Mouse (Mus musculus) limb, embryonic 11.5 days (tissue): ENCODE measurements at regions not wholly inside any gene's neighbourhood (a gene's known extent, or its start where the extent isn't known, plus 50 kb on each side); places are given as distances from the start of the nearest gene placed in this dataset.
A peak's percentile ranks its signal among the peaks of the same experiment; 100 is the strongest.

ENCODE experiments used
- ATAC-seq: fragments of 200-750 bp; cut with Nextera tagmentation; 2 replicates; pipeline ENCODE4 v1.8.0; 2017; ENCODE audit warnings: low read depth; ENCODE audit not compliant: insufficient number of reproducible peaks, low FRiP score, low TSS enrichment
- DNase-seq: peaks from one replicate; pipeline ENCODE4 v3.0.0-alpha.2; 2015; ENCODE audit warnings: low spot score
- H3K27ac ChIP-seq: fragments of 300-500 bp; sonication (generic); replicated peaks from 2 replicates; pipeline ENCODE4 v1.5.1; 2014; ENCODE audit warnings: low read depth, mild to moderate bottlenecking, low read length
- H3K27me3 ChIP-seq: fragments of 300-500 bp; sonication (generic); 2 replicates; pipeline ENCODE4 v1.6.1; 2014; ENCODE audit warnings: mild to moderate bottlenecking, low read length, mixed read lengths; ENCODE audit not compliant: control insufficient read depth, insufficient read depth
- H3K36me3 ChIP-seq: fragments of 300-500 bp; sonication (generic); 2 replicates; pipeline ENCODE4 v1.6.1; 2014; ENCODE audit warnings: mild to moderate bottlenecking, low read length, moderate library complexity, mixed read lengths; ENCODE audit not compliant: control insufficient read depth, insufficient read depth
- H3K4me1 ChIP-seq: fragments of 300-500 bp; sonication (generic); 2 replicates; pipeline ENCODE4 v1.6.1; 2014; ENCODE audit warnings: low read length, mixed read lengths; ENCODE audit not compliant: control insufficient read depth, insufficient read depth
- H3K4me2 ChIP-seq: fragments of 300-500 bp; sonication (generic); 2 replicates; pipeline ENCODE4 v1.6.1; 2014; ENCODE audit warnings: low read depth, mild to moderate bottlenecking, moderate library complexity; ENCODE audit not compliant: severe bottlenecking
- H3K4me3 ChIP-seq: fragments of 300-500 bp; sonication (generic); 2 replicates; pipeline ENCODE4 v1.5.1; 2014; ENCODE audit warnings: low read depth, low read length
- H3K9ac ChIP-seq: fragments of 300-500 bp; sonication (generic); 2 replicates; pipeline ENCODE4 v1.6.1; 2014; ENCODE audit warnings: mild to moderate bottlenecking, low read length
- H3K9me3 ChIP-seq: fragments of 300-500 bp; sonication (generic); 2 replicates; pipeline ENCODE4 v1.6.1; 2016; ENCODE audit warnings: low read length; ENCODE audit not compliant: control insufficient read depth
- WGBS: fragments of 180-500 bp; shearing (Covaris S2); extraction: QIAGEN DNeasy Blood & Tissue Kit; methylation state at CpG from one replicate; pipeline ENCODE4 v1.1.7; 2014; 5-methylcytosine and 5-hydroxymethylcytosine counted together

- Histone ChIP-seq H3K9ac (no peak overlapping the region), H3K4me1 (no peaks in the 10 kb centered on the region), H3K27ac (no peak overlapping the region), H3K4me3 (no peak overlapping the region), H3K36me3 (no peaks in the 10 kb centered on the region), H3K27me3 (no peaks in the 10 kb centered on the region), H3K4me2 (no peak overlapping the region), H3K9me3 (no peaks in the 10 kb centered on the region)
- no peak for ATAC-seq
- no peak for DNase-seq
- WGBS: 91% methylated on average over 4 of the region's 4 CpGs
Observed at GRCm38 (mm10) chr3:38363888-38364287, 120.8 kb downstream of the Ankrd50 start.

DNA sequence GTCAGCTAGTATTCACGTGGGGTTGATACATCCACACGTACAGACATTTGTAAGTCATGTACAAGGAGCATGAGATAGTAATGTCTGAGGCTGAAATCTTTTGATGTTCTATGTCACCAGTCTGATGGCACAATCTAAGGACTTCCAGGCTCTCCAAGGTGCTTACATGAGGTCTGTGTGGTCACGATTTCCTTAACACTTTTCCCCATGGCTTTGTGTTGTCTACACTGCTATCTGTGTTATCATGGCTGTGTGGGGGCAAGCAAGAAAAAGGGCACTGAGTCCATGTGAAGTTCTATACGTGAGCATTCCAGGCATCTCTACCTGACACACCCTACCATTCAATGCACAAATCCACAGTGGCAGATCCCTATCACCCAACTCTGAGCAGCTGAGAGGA, 123.2 kb downstream of the Ankrd50 start:
- no peak for ATAC-seq
- no peaks in the 10 kb centered on the region for H3K4me1 ChIP-seq
- H3K4me3 ChIP-seq: no peak overlapping the region

GRCm38 (mm10) chr3:38360974-38361373, 123.7 kb downstream of the Ankrd50 start:
- ATAC-seq (no peak), DNase-seq (no peak)
- H3K9me3 ChIP-seq: no peaks in the 10 kb centered on the region
- no peaks in the 10 kb centered on the region for H3K36me3 ChIP-seq
- H3K4me3 ChIP-seq: no peak overlapping the region
- WGBS: 72% methylated on average over 5 of the region's 5 CpGs
- H3K4me1 ChIP-seq: no peaks in the 10 kb centered on the region
- H3K4me2 ChIP-seq: no peak overlapping the region
- H3K27ac ChIP-seq: no peak overlapping the region
- H3K9ac ChIP-seq: no peak overlapping the region
- no peaks in the 10 kb centered on the region for H3K27me3 ChIP-seq

More for the DNA sequence above, 123.2 kb downstream of the Ankrd50 start:
- H3K9me3 ChIP-seq: no peaks in the 10 kb centered on the region
- no peak for DNase-seq
- WGBS: 80% methylated on average over 4 of the region's 4 CpGs
- no peak overlapping the region for H3K9ac ChIP-seq
- H3K36me3 ChIP-seq: no peaks in the 10 kb centered on the region
- H3K27ac ChIP-seq: no peak overlapping the region
- H3K4me2 ChIP-seq: no peak overlapping the region
- H3K27me3 ChIP-seq: no peaks in the 10 kb centered on the region

- no peaks in the 10 kb centered on the region for H3K27me3 ChIP-seq
- H3K27ac ChIP-seq: no peak overlapping the region
- no peak overlapping the region for H3K4me2 ChIP-seq
- H3K4me3 ChIP-seq: no peak overlapping the region
- 26% methylated on average over 3 of the region's 3 CpGs for WGBS
- no peaks in the 10 kb centered on the region for H3K9me3 ChIP-seq
- H3K9ac ChIP-seq: no peak overlapping the region
- no peaks in the 10 kb centered on the region for H3K36me3 ChIP-seq
- ATAC-seq (no peak), DNase-seq (no peak)
- H3K4me1 ChIP-seq: no peaks in the 10 kb centered on the region
Observed at GRCm38 (mm10) chr3:38360421-38360921, 124.2 kb downstream of the Ankrd50 start.

DNA sequence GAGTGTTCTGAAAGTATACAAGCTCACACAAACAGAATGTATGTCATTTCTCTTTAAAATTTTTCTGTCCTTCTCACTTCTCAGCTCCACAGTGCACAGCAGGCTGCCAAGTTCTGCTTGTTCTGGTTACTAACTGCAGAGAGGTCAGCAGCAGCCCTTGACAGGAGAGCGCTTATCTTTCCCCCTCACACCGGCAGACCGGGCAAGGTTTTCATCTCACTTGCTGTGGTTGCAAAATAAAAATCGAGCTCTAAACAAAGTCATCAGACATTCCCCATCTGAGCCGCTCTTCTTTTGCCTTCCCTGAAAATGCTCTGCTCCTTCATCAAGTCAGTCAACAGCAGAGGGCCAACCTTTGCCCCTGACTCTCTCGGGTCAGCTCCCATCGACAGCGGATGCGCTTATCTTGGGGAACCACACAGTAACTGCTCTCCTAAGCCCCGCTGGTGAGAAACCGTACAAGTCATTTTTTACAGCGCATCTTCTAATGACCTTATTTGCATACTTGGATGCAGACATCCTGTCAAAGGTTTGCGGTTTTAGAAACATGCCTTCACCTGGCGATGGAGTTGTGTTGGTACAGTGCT, 126.6 kb downstream of the Ankrd50 start:
- ATAC-seq (no peak), DNase-seq (peak; percentile 22)
- H3K27ac ChIP-seq: no peak overlapping the region
- no peak overlapping the region for H3K4me2 ChIP-seq
- H3K4me1 ChIP-seq: no peaks in the 10 kb centered on the region
- no peak overlapping the region for H3K9ac ChIP-seq
- 51% methylated on average over 14 of the region's 14 CpGs for WGBS
- no peaks in the 10 kb centered on the region for H3K9me3 ChIP-seq
- no peaks in the 10 kb centered on the region for H3K27me3 ChIP-seq
- no peak overlapping the region for H3K4me3 ChIP-seq
- no peaks in the 10 kb centered on the region for H3K36me3 ChIP-seq

DNA sequence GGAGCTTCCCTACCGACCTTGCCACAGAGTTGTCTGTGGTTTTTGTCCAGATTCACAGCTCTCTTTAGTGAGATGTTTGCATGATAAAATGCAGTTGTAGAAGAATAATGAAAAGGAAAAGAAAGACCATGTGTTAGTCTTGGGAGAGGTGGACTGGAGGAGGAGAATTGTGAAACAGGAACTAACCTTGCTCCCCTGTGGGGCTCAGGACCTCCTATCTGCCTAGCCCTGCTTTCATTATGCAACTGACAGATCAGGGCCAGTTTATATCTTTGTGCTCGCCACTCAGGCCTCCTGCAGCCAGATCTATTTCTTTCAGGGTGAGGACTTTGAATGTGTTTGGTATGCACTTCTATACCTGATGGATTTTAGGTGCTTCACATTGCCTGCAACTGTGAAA, 140.4 kb downstream of the Ankrd50 start:
- Histone ChIP-seq H3K36me3 (no peaks in the 10 kb centered on the region), H3K27ac (no peak overlapping the region), H3K4me1 (no peaks in the 10 kb centered on the region), H3K9ac (no peak overlapping the region), H3K9me3 (no peaks in the 10 kb centered on the region), H3K4me2 (no peak overlapping the region), H3K4me3 (no peak overlapping the region), H3K27me3 (no peaks in the 10 kb centered on the region)
- 47% methylated on average over 2 of the region's 2 CpGs for WGBS
- DNase-seq: no peak
- no peak for ATAC-seq

DNA sequence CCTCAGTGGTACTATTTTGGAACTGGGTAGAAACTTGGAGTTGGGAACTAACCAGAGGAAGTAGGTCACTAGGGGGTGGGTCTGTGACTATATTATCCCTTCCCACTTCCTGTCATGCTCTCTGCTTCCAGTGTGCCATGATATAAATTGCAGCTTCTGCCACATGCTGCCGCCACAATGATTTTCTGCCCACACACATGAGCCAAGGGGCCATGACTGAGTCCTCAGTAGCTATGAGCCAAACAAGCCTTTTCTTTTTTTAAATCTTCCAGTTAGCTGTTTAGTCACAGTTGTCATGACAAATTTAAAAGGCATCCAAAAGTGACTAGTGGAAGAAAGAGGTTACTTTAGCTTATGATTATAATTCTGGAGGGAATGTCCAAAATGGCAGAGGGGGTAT, 143.0 kb downstream of the Ankrd50 start:
- DNase-seq: peak; percentile 2

GRCm38 (mm10) chr3:38333321-38333910, 151.2 kb downstream of the Ankrd50 start:
- H3K27me3 ChIP-seq: no peaks in the 10 kb centered on the region
- H3K4me1 ChIP-seq: no peaks in the 10 kb centered on the region
- no peak overlapping the region for H3K9ac ChIP-seq
- DNase-seq (no peak), ATAC-seq (no peak)
- no peaks in the 10 kb centered on the region for H3K36me3 ChIP-seq
- H3K4me3 ChIP-seq: no peak overlapping the region
- no peak overlapping the region for H3K27ac ChIP-seq
- H3K4me2 ChIP-seq: no peak overlapping the region
- WGBS: 85% methylated on average over 3 of the region's 3 CpGs
- H3K9me3 ChIP-seq: no peaks in the 10 kb centered on the region

More for the DNA sequence above, 143.0 kb downstream of the Ankrd50 start:
- H3K27ac ChIP-seq: no peak overlapping the region
- no peaks in the 10 kb centered on the region for H3K27me3 ChIP-seq
- no peak for ATAC-seq
- H3K36me3 ChIP-seq: no peaks in the 10 kb centered on the region
- no peaks in the 10 kb centered on the region for H3K9me3 ChIP-seq
- H3K9ac ChIP-seq: no peak overlapping the region
- WGBS: 97% methylated on average over 1 of the region's 1 CpGs
- H3K4me2 ChIP-seq: no peak overlapping the region
- H3K4me3 ChIP-seq: no peak overlapping the region
- no peaks in the 10 kb centered on the region for H3K4me1 ChIP-seq

DNA sequence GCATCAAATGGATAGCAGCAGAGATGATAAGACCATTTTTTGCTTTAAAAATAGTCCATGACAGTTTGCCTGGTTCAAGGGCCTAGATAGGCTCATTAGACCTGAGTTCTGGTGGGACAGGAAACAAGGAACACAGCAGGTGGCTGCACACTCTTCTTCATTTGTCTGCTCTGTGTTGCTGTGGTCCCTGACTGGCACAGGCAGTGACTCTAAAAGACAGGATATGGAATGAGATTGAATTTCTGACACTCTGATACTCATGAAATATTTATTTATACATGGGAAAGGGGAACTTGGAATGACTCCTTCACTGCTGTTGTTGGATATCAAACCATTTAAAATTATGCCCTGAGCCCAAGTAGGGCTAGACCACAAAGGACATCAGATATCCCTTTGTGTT, 153.5 kb downstream of the Ankrd50 start:
- no peak for DNase-seq
- H3K9me3 ChIP-seq: no peaks in the 10 kb centered on the region
- H3K4me2 ChIP-seq: no peak overlapping the region
- no peak overlapping the region for H3K9ac ChIP-seq
- no peaks in the 10 kb centered on the region for H3K4me1 ChIP-seq
- H3K27ac ChIP-seq: no peak overlapping the region
- H3K4me3 ChIP-seq: no peak overlapping the region
- no peaks in the 10 kb centered on the region for H3K36me3 ChIP-seq
- no peaks in the 10 kb centered on the region for H3K27me3 ChIP-seq
- ATAC-seq: no peak
